Mouse (Mus musculus) adrenal gland, adult (tissue): ENCODE measurements around the gene Glipr2.
A peak's percentile ranks its signal among the peaks of the same experiment; 100 is the strongest.

ENCODE experiments used
- DNase-seq, 2 experiments: peaks; one replicate each; pipeline ENCODE4 v3.0.0; 2022 to 2023; ENCODE audit warnings: low spot score in 1 of 2; ENCODE audit not compliant: inconsistent age in 2 of 2

Glipr2 gene

DNA sequence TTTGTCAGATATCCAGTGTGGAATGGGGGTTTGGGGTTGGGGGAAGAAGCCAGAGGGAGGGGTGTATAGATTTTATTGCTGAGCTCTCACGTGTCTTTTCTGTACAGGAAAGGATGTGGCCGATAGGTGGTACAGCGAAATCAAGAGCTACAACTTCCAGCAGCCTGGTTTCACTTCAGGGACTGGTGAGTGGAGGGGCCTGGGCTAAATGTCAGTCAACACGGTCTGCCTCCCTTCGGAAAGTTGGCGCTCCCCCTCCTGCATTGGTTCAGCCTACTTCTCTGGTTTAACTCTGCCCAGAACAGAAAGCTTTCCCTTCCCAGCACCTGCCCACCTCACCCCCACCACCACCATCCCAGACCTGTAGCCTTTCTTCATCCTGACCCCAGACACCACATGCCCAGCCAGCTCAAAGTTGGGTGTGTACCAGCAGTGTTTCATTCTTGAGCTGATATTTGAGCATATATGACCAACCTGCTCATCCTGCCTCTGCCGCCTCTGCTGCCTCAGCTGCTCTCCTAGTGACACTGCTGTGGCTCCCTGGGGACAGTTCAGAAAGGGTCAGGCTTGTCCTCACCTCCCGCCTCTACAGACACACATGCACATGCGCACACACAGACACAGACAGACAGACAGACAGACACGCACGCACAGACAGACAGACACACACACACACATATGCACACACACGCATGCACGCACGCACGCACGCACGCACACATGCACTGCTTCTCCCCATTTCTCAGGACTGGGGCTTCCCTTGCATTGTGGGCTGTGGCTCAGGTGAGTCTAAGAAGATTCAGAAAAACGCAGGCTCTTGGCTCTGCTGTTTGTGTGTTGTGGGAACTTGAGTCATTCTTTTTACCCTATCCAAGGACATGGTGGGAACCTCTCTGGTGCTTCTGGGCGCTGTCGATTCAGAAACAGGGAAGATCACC is 13.5 kb downstream of the Glipr2 start:
- peak in 1 of 2 experiments; percentile 27 for DNase-seq

DNA sequence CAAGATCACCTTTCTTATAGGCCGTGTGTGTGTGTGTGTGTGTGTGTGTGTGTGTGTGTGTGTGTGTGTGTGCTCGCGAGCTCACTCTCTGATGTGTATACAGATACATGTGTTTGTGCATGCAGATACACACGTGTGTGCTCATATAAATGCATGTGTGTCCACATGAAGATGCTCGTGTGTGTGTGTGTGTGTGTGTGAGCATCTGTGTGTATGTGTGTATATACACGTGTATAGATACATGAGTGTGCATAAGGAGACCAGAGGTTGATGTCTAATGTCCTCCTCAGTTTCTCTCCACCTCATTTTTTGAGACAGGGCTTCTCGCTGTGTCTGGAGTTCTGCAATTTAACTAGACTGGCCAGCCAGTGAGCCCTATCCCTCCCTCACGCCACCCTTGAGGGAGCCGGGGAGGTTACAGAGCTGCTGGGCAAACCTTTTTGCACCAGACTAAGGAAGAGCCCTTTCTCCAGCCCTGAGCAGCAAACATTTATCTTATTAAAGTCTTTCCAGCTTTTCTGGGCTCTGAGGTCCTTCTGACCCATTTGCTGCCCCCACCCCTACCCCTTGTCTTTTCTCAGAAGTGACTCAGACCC is 14.4 kb downstream of the Glipr2 start:
- no peak for DNase-seq

DNA sequence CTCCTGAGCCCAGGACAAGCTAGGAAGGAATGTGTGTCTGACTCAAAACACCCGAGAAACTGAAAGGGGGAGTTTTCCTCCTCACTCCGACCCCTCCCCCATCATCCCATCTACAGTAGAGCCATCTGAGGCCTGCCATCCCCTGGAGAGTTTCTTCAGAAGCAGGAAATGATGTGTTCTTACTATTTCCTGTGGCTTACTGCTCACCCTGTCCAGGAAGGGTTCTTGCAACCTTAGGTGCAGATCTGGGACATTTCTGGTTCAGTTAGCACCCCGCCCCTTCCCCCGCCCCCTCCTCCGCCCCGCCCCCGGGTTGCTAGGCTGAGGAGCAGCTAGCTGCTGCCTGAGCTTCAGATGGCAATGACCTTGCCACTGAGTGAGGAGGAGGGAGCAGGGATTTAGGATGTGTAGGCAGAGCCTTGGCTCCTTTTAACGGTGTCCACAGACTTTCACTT is 15.0 kb downstream of the Glipr2 start:
- DNase-seq, result peak; percentile 58 to 85

DNA sequence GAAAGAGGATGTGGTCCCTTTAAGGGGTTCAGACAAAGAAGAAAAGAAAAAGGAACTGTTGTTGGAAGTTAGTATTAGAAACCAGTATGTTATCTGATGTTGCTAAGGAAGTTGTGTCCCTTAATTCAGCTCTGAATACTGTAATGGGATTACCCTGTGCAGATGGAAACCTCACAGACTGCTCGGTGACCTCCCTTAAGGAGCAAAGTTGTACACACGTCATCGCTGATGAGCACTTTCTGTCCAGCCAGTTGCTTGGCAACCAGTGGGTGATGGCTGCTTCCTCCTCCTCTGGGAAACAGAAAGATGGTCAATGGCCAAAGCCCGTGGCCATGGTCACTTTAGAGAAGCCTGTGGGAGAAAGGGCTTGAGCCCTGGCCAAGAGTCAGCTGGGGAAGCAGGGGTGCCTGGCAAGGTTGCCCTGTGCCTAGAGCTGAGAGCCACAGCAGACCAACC is 16.4 kb downstream of the Glipr2 start:
- DNase-seq, result peak; percentile 69 to 85

DNA sequence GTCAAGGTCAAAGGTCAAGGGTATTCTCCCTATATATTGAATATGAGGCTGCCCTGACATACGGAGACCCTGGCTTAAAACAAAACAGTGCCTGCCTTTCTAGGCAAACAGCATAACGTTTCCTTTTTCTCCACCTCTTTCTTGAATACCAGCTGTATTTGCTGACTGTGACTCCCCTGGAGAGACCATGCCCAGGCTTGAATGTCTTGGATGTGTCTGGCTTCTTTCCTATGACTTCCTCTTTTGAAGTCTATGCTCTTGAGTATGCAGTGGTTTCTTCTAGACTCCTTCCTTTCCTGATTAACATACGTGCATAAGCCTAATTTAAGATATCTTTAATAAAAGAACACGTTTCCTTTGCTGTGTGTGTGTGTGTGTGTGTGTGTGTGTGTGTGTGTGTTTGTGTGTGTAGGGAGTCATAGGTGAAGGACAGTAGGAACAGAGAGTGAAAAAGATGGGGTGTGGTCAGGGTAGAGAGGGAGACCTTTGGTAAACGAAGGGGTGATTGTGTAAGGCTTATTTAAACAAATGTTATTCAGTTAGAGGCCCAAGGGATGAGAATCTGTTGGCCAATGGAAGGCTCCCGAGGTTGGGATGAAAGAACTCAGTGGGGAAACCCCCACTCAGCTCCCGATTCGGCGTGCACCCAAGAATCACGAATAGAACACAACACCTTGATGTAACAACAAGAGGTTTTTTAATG is 17.9 kb downstream of the Glipr2 start:
- DNase-seq, result no peak

DNA sequence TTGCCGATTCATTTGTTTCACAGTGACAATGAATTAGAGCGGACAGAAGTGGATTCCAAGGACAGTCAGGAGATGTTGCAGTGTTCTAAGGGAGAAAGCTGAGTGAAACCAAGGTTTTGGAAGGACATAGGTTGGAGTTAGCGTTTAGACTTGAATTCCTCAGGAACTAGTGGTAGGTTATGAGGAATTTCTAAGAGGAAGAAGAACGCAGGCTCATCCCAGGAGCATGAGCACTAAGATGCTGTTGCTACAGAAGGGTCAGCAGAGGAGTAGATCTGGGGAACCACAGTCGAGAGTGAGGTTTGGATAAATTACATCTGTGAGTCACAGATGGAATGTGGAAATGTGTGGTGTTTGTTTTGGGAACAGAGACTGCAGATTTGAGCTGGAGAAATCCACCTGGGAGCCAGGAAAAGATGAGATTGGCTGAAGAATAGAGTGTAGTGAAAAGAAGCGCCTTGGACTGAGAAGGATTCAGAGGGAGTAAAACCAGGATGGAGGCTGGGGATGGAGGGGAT is 19.1 kb downstream of the Glipr2 start:
- peak; percentile 12 to 76 for DNase-seq

GRCm38 (mm10) chr4:43978521-43979443 is 21.6 kb downstream of the Glipr2 start:
- DNase-seq, result peak; percentile 78 to 90

DNA sequence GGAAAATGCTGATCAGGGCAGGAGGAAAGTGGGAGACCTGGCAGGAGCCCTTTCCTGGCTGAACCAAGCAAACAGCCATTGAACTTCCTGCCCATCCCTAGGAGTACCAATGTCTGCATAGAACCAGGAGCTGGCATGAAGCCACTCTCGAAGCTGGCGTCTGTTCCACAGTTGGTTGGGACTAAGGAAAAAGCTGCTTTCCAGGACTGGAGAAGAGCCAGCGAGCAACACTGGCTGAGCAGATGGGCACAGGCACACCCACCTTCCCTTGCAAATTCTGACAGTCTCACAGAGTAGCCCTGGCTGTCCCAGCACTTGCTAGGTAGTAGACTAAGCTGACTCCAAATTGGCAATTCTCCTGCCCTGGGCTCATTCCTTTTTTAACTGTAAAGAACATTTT is 22.5 kb downstream of the Glipr2 start:
- peak; percentile 59 to 82 for DNase-seq

- no peak for DNase-seq
Observed at GRCm38 (mm10) chr4:43980236-43980635, 23.0 kb downstream of the Glipr2 start.

GRCm38 (mm10) chr4:43980846-43981245 is 23.6 kb downstream of the Glipr2 start:
- DNase-seq, result no peak

DNA sequence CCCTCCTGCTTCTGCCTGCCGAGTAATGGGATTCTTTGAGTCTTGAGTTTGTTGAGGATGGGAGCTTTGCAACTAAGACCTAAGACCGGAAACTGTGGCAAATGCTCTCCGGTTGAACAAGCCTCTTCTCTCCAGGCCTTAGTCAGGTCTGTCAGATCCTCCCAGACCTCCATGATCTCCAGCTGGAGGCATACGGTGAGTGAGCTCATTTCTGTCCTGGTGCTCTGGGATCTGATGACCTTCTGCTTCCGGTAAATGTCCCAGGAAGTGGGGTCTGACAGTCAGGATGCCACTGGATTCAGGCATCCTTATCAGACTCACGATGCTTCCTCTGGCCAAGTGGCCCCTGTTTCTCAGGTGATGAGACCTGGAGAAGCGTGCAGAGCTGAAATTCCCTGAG is 24.1 kb downstream of the Glipr2 start:
- DNase-seq, result peak in 1 of 2 experiments; percentile 20

DNA sequence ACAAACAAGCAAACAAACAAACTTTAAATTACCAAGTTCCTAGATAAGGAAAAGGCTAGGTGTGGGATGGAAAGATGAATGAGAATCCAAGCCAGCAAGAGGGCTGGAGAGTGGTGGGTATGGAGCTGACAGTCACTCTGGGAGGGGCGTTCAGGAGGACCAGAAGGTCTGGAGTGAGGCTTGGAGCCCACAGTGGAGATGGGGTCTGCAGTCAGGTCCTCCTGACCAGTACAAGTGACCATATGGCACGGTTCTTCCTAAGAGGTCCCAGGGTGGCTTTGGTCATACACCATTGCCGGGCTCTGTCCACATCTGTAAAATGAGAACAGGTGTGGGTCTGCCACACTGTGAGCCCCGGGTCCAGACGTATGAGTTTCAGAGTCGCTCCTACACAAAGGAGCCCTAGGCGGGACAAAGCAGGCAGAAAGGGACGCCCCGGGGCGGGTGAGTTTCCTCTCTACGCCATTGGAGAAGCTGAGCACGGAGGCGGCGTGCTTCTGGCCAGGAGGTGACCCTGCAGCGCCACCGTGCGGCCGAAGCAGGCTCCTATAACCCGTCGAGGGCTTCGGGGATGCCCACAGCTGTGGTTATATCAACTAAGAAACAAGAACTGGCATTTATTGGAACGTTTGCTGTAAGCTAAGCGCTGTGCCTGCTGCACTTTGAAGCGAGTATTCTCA is 25.0 kb downstream of the Glipr2 start:
- DNase-seq, result peak; percentile 93 to 98

GRCm38 (mm10) chr4:43983181-43983580 is 26.0 kb downstream of the Glipr2 start, which contains the start of gene Ccin:
Gene Ccin, plus strand, starts transcription at chr4:43983483.
- peak; percentile 6 to 22 for DNase-seq

GRCm38 (mm10) chr4:43983756-43984155 is 26.6 kb downstream of the Glipr2 start:
- no peak for DNase-seq

DNA sequence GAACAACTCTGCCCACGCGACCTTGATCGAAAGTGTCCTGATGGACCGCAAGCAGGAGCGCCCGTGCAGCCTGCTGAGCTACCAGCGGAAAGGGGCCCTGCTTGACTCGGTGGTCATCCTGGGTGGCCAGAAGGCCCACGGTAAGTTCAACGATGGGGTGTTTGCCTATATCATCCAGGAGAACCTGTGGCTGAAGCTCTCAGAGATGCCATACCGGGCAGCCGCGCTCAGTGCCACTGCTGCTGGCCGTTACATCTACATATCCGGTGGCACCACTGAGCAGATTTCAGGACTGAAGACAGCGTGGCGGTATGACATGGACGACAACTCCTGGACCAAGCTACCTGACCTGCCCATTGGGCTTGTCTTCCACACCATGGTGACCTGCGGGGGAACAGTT is 27.1 kb downstream of the Glipr2 start:
- DNase-seq, result no peak

DNA sequence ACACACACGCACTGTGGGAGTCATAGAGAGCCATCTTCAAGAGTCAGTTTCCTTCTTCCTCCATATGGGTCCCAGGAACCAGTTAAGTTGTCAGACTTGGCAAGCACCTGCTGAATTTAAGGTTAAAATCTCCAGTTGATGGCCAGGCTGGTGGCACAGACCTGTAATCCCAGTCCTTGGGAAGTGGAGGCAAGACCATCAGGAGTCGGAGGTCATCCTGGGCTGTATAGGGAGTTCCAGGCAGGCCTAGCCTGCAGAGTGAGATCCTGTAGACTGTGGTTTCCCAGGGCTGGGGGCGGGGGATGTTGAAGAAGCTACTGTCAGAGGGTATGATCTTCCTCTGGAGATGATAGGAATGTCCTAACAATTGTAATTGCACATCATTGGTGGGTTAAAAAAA is 31.8 kb downstream of the Glipr2 start:
- no peak for DNase-seq

DNA sequence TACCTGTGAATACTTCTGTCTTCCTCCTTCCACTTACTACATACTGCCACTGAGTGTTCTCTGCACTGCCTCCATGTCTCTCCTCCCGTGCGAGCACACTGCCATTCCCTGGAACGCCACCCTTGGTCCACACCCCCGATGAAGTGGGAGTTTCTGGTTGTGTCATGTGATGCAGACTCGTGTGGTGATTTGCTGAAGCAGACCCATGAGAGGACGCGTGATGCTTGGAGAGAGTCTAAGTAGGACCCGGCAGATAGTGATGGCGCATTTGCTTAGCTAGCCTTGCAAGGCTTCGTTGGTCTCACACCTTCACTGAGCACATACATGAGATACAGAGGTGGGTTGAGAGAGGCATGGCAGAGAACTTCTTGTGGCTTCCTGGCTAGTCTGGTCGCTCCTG is 35.9 kb downstream of the Glipr2 start:
- no peak for DNase-seq

GRCm38 (mm10) chr4:43994342-43994741 is 37.1 kb downstream of the Glipr2 start:
- DNase-seq, result no peak

DNA sequence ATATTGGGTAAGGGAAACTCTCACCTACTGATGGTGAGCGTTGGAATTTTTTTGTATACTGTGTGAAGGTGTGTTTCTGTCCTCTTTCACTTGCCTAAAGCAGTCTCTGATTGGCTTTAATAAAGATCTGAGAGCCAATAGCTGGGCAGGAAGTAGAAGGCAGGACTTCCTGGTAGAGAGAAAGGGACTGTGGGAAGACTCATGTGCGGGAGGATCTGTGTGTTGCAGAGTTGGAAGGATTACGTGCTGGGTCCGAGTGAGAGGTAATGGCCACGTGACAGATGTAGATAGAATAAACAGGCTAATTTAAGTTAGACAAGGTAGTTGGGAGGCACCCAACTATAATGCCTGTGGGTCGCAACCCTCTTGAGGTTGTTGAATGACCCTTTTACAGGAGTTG is 46.4 kb downstream of the Glipr2 start:
- DNase-seq, result no peak

DNA sequence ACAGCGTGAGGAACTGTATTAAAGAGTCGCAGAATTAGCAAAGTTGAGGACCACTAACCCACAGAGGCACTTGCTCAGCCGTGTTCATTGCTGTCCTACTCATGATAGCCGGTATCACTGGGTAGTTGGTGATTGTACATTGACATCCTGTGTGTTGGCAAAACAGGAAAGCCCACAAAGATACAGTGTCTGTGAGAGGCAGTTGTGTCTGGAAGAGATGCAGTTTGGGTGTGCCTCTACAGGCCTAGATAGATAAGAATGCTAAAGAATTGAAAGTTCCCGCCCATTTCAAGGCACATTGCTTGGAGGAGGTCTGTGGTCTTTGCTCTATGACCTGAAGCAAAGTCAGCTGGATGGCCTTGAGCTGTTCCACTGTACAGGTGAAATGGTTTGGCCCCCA is 46.9 kb downstream of the Glipr2 start, which contains the start of gene Clta:
Gene Clta (plus strand): TSS at position 327 of the 400 bp plus-strand sequence.
- DNase-seq, result no peak
